Mouse (Mus musculus) c-Kit-positive CD71-negative TER-119-negative erythroid progenitor cells, embryonic 14.5 days (primary cell): ENCODE measurements around the gene Prox1.

ENCODE experiments used
- DNase-seq: peaks from one replicate; pipeline ENCODE4 v3.0.0-alpha.2; 2013; ENCODE audit warnings: low read depth

The Prox1 gene

GRCm38 (mm10) chr1:190143593-190143992, 26.9 kb downstream of the Prox1 start:
- no peak for DNase-seq

- DNase-seq, result no peak
These were observed 27.9 kb downstream of the Prox1 start for GRCm38 (mm10) chr1:190142584-190142983.

GRCm38 (mm10) chr1:190140519-190140918, 30.0 kb downstream of the Prox1 start:
- no peak for DNase-seq

GRCm38 (mm10) chr1:190139711-190140405, 30.7 kb downstream of the Prox1 start:
- DNase-seq, result no peak

GRCm38 (mm10) chr1:190137943-190138342, 32.6 kb downstream of the Prox1 start:
- DNase-seq, result no peak

- DNase-seq, result no peak
These were observed 37.6 kb downstream of the Prox1 start for GRCm38 (mm10) chr1:190132897-190133296.

GRCm38 (mm10) chr1:190130888-190131287, 39.6 kb downstream of the Prox1 start:
- DNase-seq, result no peak

GRCm38 (mm10) chr1:190129553-190129952, 41.0 kb downstream of the Prox1 start:
- no peak for DNase-seq

GRCm38 (mm10) chr1:190128674-190129322, 41.7 kb downstream of the Prox1 start:
- no peak for DNase-seq

GRCm38 (mm10) chr1:190127878-190128277, 42.6 kb downstream of the Prox1 start:
- no peak for DNase-seq

GRCm38 (mm10) chr1:190127163-190127795, 43.2 kb downstream of the Prox1 start:
- no peak for DNase-seq

GRCm38 (mm10) chr1:190124961-190125739, 45.4 kb downstream of the Prox1 start:
- no peak for DNase-seq

GRCm38 (mm10) chr1:190123404-190123803, 47.1 kb downstream of the Prox1 start:
- DNase-seq, result no peak

GRCm38 (mm10) chr1:190115985-190116384, 54.5 kb downstream of the Prox1 start:
- DNase-seq, result no peak

- DNase-seq, result no peak
These were observed 58.8 kb downstream of the Prox1 start for GRCm38 (mm10) chr1:190111741-190112140.

GRCm38 (mm10) chr1:190107587-190107986, 62.9 kb downstream of the Prox1 start:
- no peak for DNase-seq

GRCm38 (mm10) chr1:190106674-190107420, 63.7 kb downstream of the Prox1 start:
- no peak for DNase-seq

- no peak for DNase-seq
These were observed 64.5 kb downstream of the Prox1 start for GRCm38 (mm10) chr1:190106060-190106459.

- no peak for DNase-seq
These were observed 77.2 kb downstream of the Prox1 start for GRCm38 (mm10) chr1:190093326-190093725.

- DNase-seq, result no peak
These were observed 78.4 kb downstream of the Prox1 start for GRCm38 (mm10) chr1:190092076-190092475.

GRCm38 (mm10) chr1:190088929-190089328, 81.6 kb downstream of the Prox1 start:
- DNase-seq, result no peak

GRCm38 (mm10) chr1:190085703-190086102, 84.8 kb downstream of the Prox1 start:
- DNase-seq, result no peak
